Mouse (Mus musculus) limb, embryonic 14.5 days (tissue): ENCODE measurements around the gene Crip2. TPM values are rescaled to one million over a fixed set of nuclear protein-coding genes. Genes with fewer than 3 reads are reported as not detected.

Experiments used
- ATAC-seq: fragments of 200-750 bp; cut with Nextera tagmentation; 2 replicates; pipeline ENCODE4 v1.8.0; 2017; ENCODE audit warnings: low read depth, moderate number of reproducible peaks, moderate TSS enrichment; ENCODE audit not compliant: low FRiP score
- DNase-seq: peaks from one replicate; pipeline ENCODE4 v3.0.0-alpha.2; 2015; ENCODE audit warnings: low spot score
- H3K27ac ChIP-seq: fragments of 300-500 bp; sonication (generic); replicated peaks from 2 replicates; pipeline ENCODE4 v1.5.1; 2014; ENCODE audit warnings: low read depth, mild to moderate bottlenecking, low read length, moderate library complexity, mixed read lengths
- H3K27me3 ChIP-seq: fragments of 300-500 bp; sonication (generic); 2 replicates; pipeline ENCODE4 v1.6.1; 2014; ENCODE audit warnings: low read length, mixed read lengths; ENCODE audit not compliant: control insufficient read depth, insufficient read depth
- H3K36me3 ChIP-seq: fragments of 300-500 bp; sonication (generic); 2 replicates; pipeline ENCODE4 v1.6.1; 2014; ENCODE audit warnings: mild to moderate bottlenecking, low read length, moderate library complexity, mixed read lengths; ENCODE audit not compliant: control insufficient read depth, insufficient read depth
- H3K4me1 ChIP-seq: fragments of 300-500 bp; sonication (generic); 2 replicates; pipeline ENCODE4 v1.6.1; 2014; ENCODE audit warnings: antibody characterized with exemption, low read length, mixed read lengths; ENCODE audit not compliant: control insufficient read depth, insufficient read depth
- H3K4me2 ChIP-seq: fragments of 300-500 bp; sonication (generic); replicated peaks from 2 replicates; pipeline ENCODE4 v1.6.1; 2014; ENCODE audit warnings: low read depth, mild to moderate bottlenecking, low read length, moderate library complexity; ENCODE audit not compliant: severe bottlenecking
- H3K4me3 ChIP-seq: fragments of 300-500 bp; sonication (generic); replicated peaks from 2 replicates; pipeline ENCODE4 v1.5.1; 2014; ENCODE audit warnings: low read length
- H3K9ac ChIP-seq: fragments of 300-500 bp; sonication (generic); 2 replicates; pipeline ENCODE4 v1.6.1; 2014; ENCODE audit warnings: mild to moderate bottlenecking, low read depth, low read length, moderate library complexity; ENCODE audit not compliant: severe bottlenecking
- H3K9me3 ChIP-seq: fragments of 300-500 bp; sonication (generic); 2 replicates; pipeline ENCODE4 v1.6.1; 2016; ENCODE audit warnings: low read length; ENCODE audit not compliant: control insufficient read depth
- POLR2A ChIP-seq: fragments of 200-500 bp; IDR thresholded peaks from 2 replicates; pipeline ENCODE4 v1.8.0; 2012; ENCODE audit warnings: inconsistent platforms, mild to moderate bottlenecking, moderate library complexity, borderline replicate concordance; ENCODE audit not compliant: insufficient read depth, insufficient read length; ENCODE audit errors: extremely low read depth
- WGBS: fragments of 180-500 bp; shearing (Covaris S2); extraction: QIAGEN DNeasy Blood & Tissue Kit; methylation state at CpG from one replicate; pipeline ENCODE4 v1.1.7; 2014; 5-methylcytosine and 5-hydroxymethylcytosine counted together
- polyA plus RNA-seq, 2 experiments: library from polyadenylated mRNA; depleted of rRNA in 1 of 2; stranded (reverse) in 1 of 2; unstranded in 1 of 2; fragments of >200 nt; fragmentation: Nextera tagmentation in 1 of 2; extraction: Ambion mirVana in 1 of 2; gene quantifications; 2 replicates each; pipeline versions ENCODE4 v1.2.1 to v1.2.3; 2012 to 2014

The Crip2 gene
- polyA plus RNA-seq, 2 experiments = 91.4 to 99.1 TPM

GRCm38 (mm10) chr12:113144001-113144756 is 4.1 kb downstream of the Crip2 start:
- 72% methylated on average over 19 of the region's 20 CpGs for WGBS
- Histone ChIP-seq H3K36me3 (no peaks in the 10 kb centered on the region), H3K4me2 (no peak overlapping the region), H3K4me3 (no peak overlapping the region), H3K27me3 (peaks cover 47% of the 10 kb centered on the region), H3K9me3 (no peaks in the 10 kb centered on the region), H3K4me1 (peaks cover 18% of the 10 kb centered on the region), H3K27ac (no peak overlapping the region), H3K9ac (no peak overlapping the region)
- no peak for TF ChIP-seq POLR2A
- ATAC-seq (no peak), DNase-seq (no peak)

- no peak for DNase-seq
- no peak for TF ChIP-seq POLR2A
- Histone ChIP-seq H3K27me3 (peaks cover 47% of the 10 kb centered on the region), H3K36me3 (no peaks in the 10 kb centered on the region), H3K4me3 (no peak overlapping the region), H3K9me3 (no peaks in the 10 kb centered on the region), H3K4me1 (peaks cover 14% of the 10 kb centered on the region), H3K9ac (no peak overlapping the region), H3K27ac (no peak overlapping the region), H3K4me2 (no peak overlapping the region)
- ATAC-seq = no peak
- 91% methylated on average over 16 of the region's 16 CpGs for WGBS
These were observed 4.8 kb downstream of the Crip2 start for GRCm38 (mm10) chr12:113144886-113145285.

- Histone ChIP-seq H3K9me3 (no peaks in the 10 kb centered on the region), H3K27ac (no peak overlapping the region), H3K4me3 (no peak overlapping the region), H3K9ac (no peak overlapping the region), H3K27me3 (peaks cover 41% of the 10 kb centered on the region), H3K4me1 (peaks cover 13% of the 10 kb centered on the region), H3K4me2 (no peak overlapping the region), H3K36me3 (no peaks in the 10 kb centered on the region)
- 90% methylated on average over 5 of the region's 5 CpGs for WGBS
- no peak for TF ChIP-seq POLR2A
- DNase-seq = no peak
- ATAC-seq = no peak
These were observed 5.6 kb downstream of the Crip2 start for GRCm38 (mm10) chr12:113145591-113145990.

GRCm38 (mm10) chr12:113146112-113147057 is 6.3 kb downstream of the Crip2 start, which contains the start of gene Crip1:
TSS of gene Crip1 (plus strand) at chr12:113146316.
- Histone ChIP-seq H3K4me2 (peak within 1 kb of the TSS; percentile 36), H3K4me1 (peaks cover 10% of the 10 kb centered on the region), H3K27ac (no peak within 1 kb of the TSS), H3K9ac (no peak within 1 kb of the TSS), H3K36me3 (no peaks in the 10 kb centered on the region), H3K4me3 (peak within 1 kb of the TSS; percentile 9; the same call in 1 of the 2 replicates), H3K27me3 (peaks cover 33% of the 10 kb centered on the region; the same call in 1 of the 2 replicates), H3K9me3 (no peaks in the 10 kb centered on the region)
- no peak for TF ChIP-seq POLR2A
- DNase-seq (peak; percentile 56), ATAC-seq (0 out of 2 replicates have a peak, but pooled peaks have one; percentile 7)
- WGBS = 15% methylated on average over 45 of the region's 45 CpGs

- 87% methylated on average over 8 of the region's 8 CpGs for WGBS
- Histone ChIP-seq H3K27ac (no peak overlapping the region), H3K4me3 (no peak overlapping the region), H3K36me3 (no peaks in the 10 kb centered on the region), H3K27me3 (peaks cover 24% of the 10 kb centered on the region; the same call in 1 of the 2 replicates), H3K4me2 (no peak overlapping the region), H3K9ac (no peak overlapping the region), H3K9me3 (no peaks in the 10 kb centered on the region), H3K4me1 (peaks cover 13% of the 10 kb centered on the region)
- DNase-seq (no peak), ATAC-seq (no peak)
- no peak for TF ChIP-seq POLR2A
These were observed 7.4 kb downstream of the Crip2 start for GRCm38 (mm10) chr12:113147481-113147880.
